Mouse (Mus musculus): ENCODE measurements around the gene Tbl2.

Tbl2 gene

DNA sequence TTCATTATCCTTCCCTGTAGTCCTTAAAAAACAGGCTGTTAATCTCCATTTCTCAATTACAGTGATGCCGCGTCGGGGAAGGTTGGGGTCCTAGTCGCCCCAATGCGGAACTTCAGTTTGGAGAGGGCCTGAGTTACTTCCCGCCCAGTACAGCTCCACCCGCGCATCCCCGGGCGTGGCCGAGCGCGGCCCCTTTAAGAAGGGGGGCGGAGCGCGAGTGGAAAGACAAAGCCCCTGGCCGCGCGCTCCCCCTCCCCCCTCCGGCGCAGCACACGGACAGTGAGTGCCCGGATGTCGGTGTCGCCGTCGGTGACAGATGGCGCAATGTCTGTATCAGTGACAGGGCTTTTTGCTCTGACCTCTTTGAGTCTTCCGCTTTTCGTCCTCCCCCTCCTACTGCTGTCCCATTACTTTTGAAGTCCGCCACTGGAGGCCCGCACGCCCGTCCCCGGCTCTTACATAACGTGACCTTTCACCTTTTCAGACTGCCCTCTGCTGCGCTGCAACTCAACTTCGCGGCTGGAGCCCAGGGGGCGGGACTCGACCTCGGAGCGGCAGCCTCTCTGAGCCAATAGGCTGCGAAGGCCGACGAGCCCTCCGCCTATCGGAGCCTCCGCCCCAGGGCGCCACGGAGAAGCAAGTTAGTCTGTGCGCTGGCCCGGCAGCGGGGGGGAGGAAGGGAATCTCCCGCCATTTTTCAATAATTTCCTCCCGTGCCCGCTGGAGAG lies 37.3 kb downstream of the Tbl2 start, which contains the start of gene Baz1b:
TSS of gene Baz1b (plus strand) at position 644 of the 728 bp plus-strand sequence.
- DNase-seq (ENCODE audit: low spot score in 2 of 2), result peak; percentile 97 to 99

- DNase-seq (ENCODE audit: low spot score in 2 of 2), result no peak
Measured at GRCm38 (mm10) chr5:135187349-135188213, 38.1 kb downstream of the Tbl2 start.

- no peak for DNase-seq (ENCODE audit: low spot score in 2 of 2)
Measured at GRCm38 (mm10) chr5:135188214-135188554, 38.7 kb downstream of the Tbl2 start.

GRCm38 (mm10) chr5:135189281-135190022 lies 40.0 kb downstream of the Tbl2 start:
- DNase-seq (ENCODE audit: low spot score in 2 of 2), result no peak

DNA sequence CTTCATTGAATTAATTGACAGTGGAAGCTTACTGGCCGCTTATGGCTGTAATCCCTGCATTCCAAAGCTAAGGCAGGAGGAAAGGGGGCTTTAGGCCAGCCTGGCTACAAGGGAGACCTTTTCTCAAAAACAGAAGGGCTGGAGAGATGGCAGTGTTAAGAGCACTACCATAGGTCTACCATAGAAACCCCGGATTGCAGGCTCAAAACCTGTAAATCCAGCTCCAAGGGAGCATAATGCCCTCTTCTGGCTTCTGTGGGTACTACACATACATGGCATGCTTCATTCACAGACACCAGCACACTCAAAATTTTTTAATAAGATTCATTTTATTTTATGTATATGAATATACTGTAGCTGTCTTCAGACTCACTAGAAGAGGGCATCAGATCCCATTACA lies 42.2 kb downstream of the Tbl2 start:
- peak in 1 of 2 experiments; percentile 76 for DNase-seq (ENCODE audit: low spot score in 2 of 2)

DNA sequence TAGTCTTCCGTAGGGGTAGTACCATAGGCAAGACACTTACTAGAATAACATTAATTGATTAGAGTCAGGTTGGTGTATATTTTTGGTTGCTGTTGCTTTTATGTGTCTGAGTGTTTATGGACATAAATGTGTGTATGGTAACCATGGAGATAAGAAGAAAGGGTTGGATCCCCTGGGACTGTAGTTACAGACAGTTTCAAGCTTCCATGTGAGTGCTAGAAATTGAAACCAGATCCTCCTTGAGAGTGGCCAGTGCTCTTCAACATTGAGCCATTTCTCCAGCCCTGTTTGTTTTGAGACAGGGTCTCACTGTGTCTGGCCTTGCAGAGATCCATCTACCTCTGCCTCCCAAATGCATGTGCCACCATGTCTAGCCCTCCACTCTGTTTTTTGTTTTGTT lies 43.0 kb downstream of the Tbl2 start:
- no peak for DNase-seq (ENCODE audit: low spot score in 2 of 2)

DNA sequence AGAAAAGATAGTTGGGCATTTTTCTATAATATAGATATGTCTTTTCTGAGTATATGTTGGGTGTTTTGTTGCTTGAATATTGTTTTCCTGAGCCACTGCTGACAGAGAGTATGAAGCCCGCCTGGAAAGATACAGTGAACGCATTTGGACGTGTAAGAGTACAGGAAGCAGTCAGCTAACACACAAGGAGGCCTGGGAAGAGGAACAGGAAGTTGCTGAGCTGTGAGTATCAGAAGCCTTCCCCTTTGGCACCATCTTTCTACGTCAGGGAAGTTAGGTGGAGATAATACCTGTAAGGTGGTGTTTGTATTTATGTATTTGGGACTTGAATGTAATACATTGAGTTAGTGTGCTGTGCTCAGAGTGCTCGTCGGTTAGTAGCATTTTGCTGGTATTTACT lies 46.9 kb downstream of the Tbl2 start:
- DNase-seq (ENCODE audit: low spot score in 2 of 2), result no peak

DNA sequence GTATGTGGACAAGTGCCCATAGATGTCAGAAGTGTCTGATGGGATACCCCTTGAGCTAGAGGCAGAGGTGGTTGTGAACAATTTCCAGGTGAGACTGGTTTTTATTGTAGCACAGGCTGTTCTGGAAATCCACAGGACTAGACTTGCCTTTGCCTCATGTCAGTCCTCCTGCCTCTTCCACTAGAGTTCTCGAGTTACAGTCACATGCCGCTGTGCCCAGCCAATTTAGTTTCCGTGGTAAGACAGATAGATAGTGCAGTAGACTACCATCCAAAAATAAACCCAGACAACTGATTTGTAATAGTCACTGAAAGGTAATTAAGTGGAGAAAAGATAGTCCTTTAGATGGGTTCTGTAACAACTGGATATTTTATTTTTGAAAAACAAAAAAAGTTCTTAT lies 53.3 kb downstream of the Tbl2 start:
- no peak for DNase-seq (ENCODE audit: low spot score in 2 of 2)

DNA sequence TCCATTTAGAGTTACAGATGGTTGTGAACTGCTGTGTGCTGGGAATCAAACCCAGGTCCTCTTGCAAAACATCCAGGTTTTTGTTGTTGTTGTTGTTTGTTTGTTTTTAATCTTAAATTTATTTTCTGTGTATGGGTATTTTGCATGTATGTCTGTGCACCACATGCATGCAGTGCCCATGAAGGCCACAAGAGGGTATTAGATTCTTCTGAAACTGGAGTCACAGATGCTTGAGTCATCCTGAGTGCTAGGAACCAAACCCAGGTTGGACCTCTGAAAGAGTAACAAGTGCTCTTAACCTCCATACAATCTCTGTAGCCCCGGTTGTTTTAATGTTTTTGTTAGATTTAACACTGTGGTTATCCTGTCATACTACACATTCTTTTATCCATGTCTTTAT lies 58.7 kb downstream of the Tbl2 start:
- DNase-seq (ENCODE audit: low spot score in 2 of 2), result no peak
